Mouse (Mus musculus) embryo, embryonic 11.5 days (tissue): ENCODE measurements around the gene Max.

ENCODE experiments used
- DNase-seq: peaks from one replicate; pipeline ENCODE4 v3.0.0-alpha.2; 2012; ENCODE audit warnings: low read depth, low spot score

The Max gene

GRCm38 (mm10) chr12:76889404-76890184 is 72.4 kb downstream of the Max start:
- DNase-seq = no peak

- DNase-seq = no peak
These were observed 74.1 kb downstream of the Max start for GRCm38 (mm10) chr12:76887941-76888340.
